21 mouse cellular contexts compared by ENCODE assay signal in the genomic region with DNA sequence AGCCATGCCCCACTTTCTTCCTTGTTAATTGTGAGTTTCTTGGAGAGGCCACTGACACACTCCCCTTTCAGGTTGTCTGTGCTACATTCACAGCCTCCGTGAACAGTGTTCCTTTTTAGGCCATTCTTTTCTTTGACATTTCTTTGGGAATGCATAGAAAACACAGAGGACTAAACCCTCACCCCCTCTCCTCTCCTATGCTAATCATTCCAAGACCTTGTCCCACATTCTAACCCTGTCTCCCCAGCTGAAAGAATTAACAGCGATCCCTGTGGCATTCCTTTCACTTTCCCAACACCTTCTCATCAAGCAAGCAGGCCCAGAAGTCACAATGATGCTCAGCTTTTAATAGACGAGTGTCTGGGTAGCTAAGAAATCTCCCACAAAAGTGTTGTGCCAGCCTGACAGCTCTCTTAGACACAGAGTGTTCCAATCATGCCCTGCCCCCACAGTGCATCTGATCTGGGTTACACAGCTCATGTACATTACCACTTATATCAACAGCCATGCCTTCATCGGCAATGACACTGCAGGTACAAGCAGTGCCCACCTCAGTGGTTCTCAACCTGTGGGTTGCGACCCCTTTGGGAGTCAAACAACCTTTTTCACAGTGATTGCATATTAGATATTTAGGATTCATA. TPM values are rescaled to one million over a fixed set of nuclear protein-coding genes. Genes with fewer than 3 reads are reported as not detected.
DNase-seq lines count a peak whose midpoint lies in the region; ATAC-seq lines count a peak whose summit lies in the region.
"Had no signal": no experiment of that assay in that cellular context is flagged by ENCODE, and none has a peak within 500 bp of the region (broad histone marks: within the 10 kb centered on the region; RNA-seq: fewer than 3 reads in every experiment).

No protein-coding gene starts in this region.

- peaks cover 36% of the 10 kb centered on the region for H3K4me1 ChIP-seq in hindbrain, embryonic 10.5 days (replicated peaks)
- H3K4me1 ChIP-seq in hindbrain, embryonic 14.5 days (replicated peaks; ENCODE audit: control insufficient read depth, insufficient read depth, low read length): 0 out of 2 replicates have a peak, but pooled peaks cover 2% of the 10 kb centered on the region
- H3K4me1 ChIP-seq in midbrain, embryonic 10.5 days: peaks cover 26% of the 10 kb centered on the region
- H3K4me1 ChIP-seq in midbrain, embryonic 16.5 days (ENCODE audit: control insufficient read depth, insufficient read depth, low read length): no peaks in the 10 kb centered on the region
- H3K4me1 ChIP-seq: liver, embryonic 12.5 days had no signal

- no peak overlapping the region for H3K4me3 ChIP-seq in hindbrain, embryonic 10.5 days
- H3K4me3 ChIP-seq in hindbrain, embryonic 14.5 days (replicated peaks; ENCODE audit: low read length): no peak overlapping the region
- H3K4me3 ChIP-seq in midbrain, embryonic 10.5 days: no peak overlapping the region
- H3K4me3 ChIP-seq in midbrain, embryonic 16.5 days (ENCODE audit: low read depth, low read length): no peak overlapping the region
- H3K4me3 ChIP-seq: embryonic facial prominence, embryonic 12.5 days; heart, embryonic 13.5 days; liver, embryonic 12.5 days had no signal

- no peak for ATAC-seq in hindbrain, embryonic 14.5 days (ENCODE audit: low FRiP score)
- ATAC-seq in midbrain, embryonic 16.5 days: no peak
- ATAC-seq: activated CD4-positive, CD25-positive, alpha-beta regulatory T cell, adult 4 months; intestine, embryonic 16.5 days; liver, embryonic 12.5 days; liver, postnatal 0 days had no signal

- H3K4me2 ChIP-seq in hindbrain, embryonic 14.5 days (replicated peaks): no peak overlapping the region
- no peak overlapping the region for H3K4me2 ChIP-seq in midbrain, embryonic 16.5 days (ENCODE audit: low read length)
- H3K4me2 ChIP-seq: embryonic facial prominence, embryonic 12.5 days; heart, embryonic 13.5 days; liver, embryonic 12.5 days had no signal

- H3K27me3 ChIP-seq in hindbrain, embryonic 10.5 days (ENCODE audit: insufficient read depth, poor library complexity, severe bottlenecking): no peaks in the 10 kb centered on the region
- H3K27me3 ChIP-seq in hindbrain, embryonic 14.5 days (ENCODE audit: control insufficient read depth, insufficient read depth, low read length): no peaks in the 10 kb centered on the region
- H3K27me3 ChIP-seq in midbrain, embryonic 10.5 days (ENCODE audit: low read depth, poor library complexity, severe bottlenecking): no peaks in the 10 kb centered on the region
- H3K27me3 ChIP-seq in midbrain, embryonic 16.5 days (ENCODE audit: control insufficient read depth, insufficient read depth, low read depth, low read length): no peaks in the 10 kb centered on the region
- H3K27me3 ChIP-seq: CH12.LX; embryonic facial prominence, embryonic 12.5 days; heart, embryonic 13.5 days; liver, embryonic 12.5 days had no signal

- H3K9ac ChIP-seq in hindbrain, embryonic 14.5 days: no peak overlapping the region
- no peak overlapping the region for H3K9ac ChIP-seq in midbrain, embryonic 16.5 days (ENCODE audit: low read depth, low read length)
- H3K9ac ChIP-seq: embryonic facial prominence, embryonic 12.5 days; heart, embryonic 13.5 days; liver, embryonic 12.5 days; liver, postnatal 0 days had no signal

- no peaks in the 10 kb centered on the region for H3K36me3 ChIP-seq in hindbrain, embryonic 10.5 days
- H3K36me3 ChIP-seq in hindbrain, embryonic 14.5 days (replicated peaks; ENCODE audit: control insufficient read depth, insufficient read depth): no peaks in the 10 kb centered on the region
- H3K36me3 ChIP-seq in midbrain, embryonic 10.5 days: no peaks in the 10 kb centered on the region
- H3K36me3 ChIP-seq in midbrain, embryonic 16.5 days (ENCODE audit: control insufficient read depth, insufficient read depth, low read length): no peaks in the 10 kb centered on the region
- H3K36me3 ChIP-seq: embryonic facial prominence, embryonic 12.5 days; heart, embryonic 13.5 days; liver, embryonic 12.5 days had no signal

- 56% methylated on average over 5 of the region's 5 CpGs for WGBS in hindbrain, embryonic 10.5 days
- WGBS in hindbrain, embryonic 14.5 days: 45% methylated on average over 5 of the region's 5 CpGs
- WGBS in midbrain, embryonic 10.5 days: 51% methylated on average over 5 of the region's 5 CpGs
- 40% methylated on average over 5 of the region's 5 CpGs for WGBS in midbrain, embryonic 16.5 days

- peak; percentile 19 for DNase-seq in cerebellum, adult 9-10 months
- DNase-seq in cerebellum, adult 18-20 months: no peak
- no peak for DNase-seq in hindbrain, embryonic 10.5 days (ENCODE audit: low spot score)
- no peak for DNase-seq in hindbrain, embryonic 14.5 days (ENCODE audit: low spot score)
- no peak for DNase-seq in midbrain, embryonic 10.5 days (ENCODE audit: low spot score)
- no peak for DNase-seq in testis, postnatal 10 days (ENCODE audit: low spot score)
- DNase-seq: embryo, embryonic 11 days; heart, postnatal 10 days; kidney, adult 8-10 months; kidney, postnatal 4 days; liver, postnatal 0 days; lung, postnatal 36 days had no signal

- peak overlapping the region; percentile 40; the same call in 1 of the 2 replicates for H3K27ac ChIP-seq in hindbrain, embryonic 10.5 days
- no peak overlapping the region for H3K27ac ChIP-seq in hindbrain, embryonic 14.5 days
- H3K27ac ChIP-seq in midbrain, embryonic 10.5 days (replicated peaks): peak overlapping the region; percentile 56; the same call in 1 of the 2 replicates
- no peak overlapping the region for H3K27ac ChIP-seq in midbrain, embryonic 16.5 days (ENCODE audit: low read length)
- H3K27ac ChIP-seq: embryonic facial prominence, embryonic 12.5 days; heart, embryonic 13.5 days; kidney, postnatal 0 days; liver, embryonic 12.5 days had no signal

- no peaks in the 10 kb centered on the region for H3K9me3 ChIP-seq in hindbrain, embryonic 10.5 days
- 0 out of 2 replicates have a peak, but pooled peaks cover 5% of the 10 kb centered on the region for H3K9me3 ChIP-seq in hindbrain, embryonic 14.5 days (ENCODE audit: control insufficient read depth, low read length)
- no peaks in the 10 kb centered on the region for H3K9me3 ChIP-seq in midbrain, embryonic 10.5 days (replicated peaks)
- no peaks in the 10 kb centered on the region for H3K9me3 ChIP-seq in midbrain, embryonic 16.5 days (replicated peaks; ENCODE audit: control insufficient read depth, low read length, poor library complexity, severe bottlenecking)
- H3K9me3 ChIP-seq: embryonic facial prominence, embryonic 12.5 days; liver, embryonic 12.5 days had no signal

RNA-seq across cellular contexts. Expression of gene Frrs1l, which starts 59.2 kb away (rescaled TPM):
- polyA plus RNA-seq in hindbrain, embryonic 10.5 days (2016; fragmentation: Nextera tagmentation; extraction: Ambion mirVana): 2.5 and 2.6 TPM in 2 replicates
- 34.2 and 38.2 TPM in 2 replicates for polyA plus RNA-seq in hindbrain, embryonic 14.5 days (2014; fragmentation: Nextera tagmentation; extraction: Ambion mirVana)
- 2.0 and 3.3 TPM in 2 replicates for polyA plus RNA-seq in midbrain, embryonic 10.5 days (2016; fragmentation: Nextera tagmentation; extraction: Ambion mirVana)
- 23.2 and 23.8 TPM in 2 replicates for polyA plus RNA-seq in midbrain, embryonic 16.5 days (2015; fragmentation: Nextera tagmentation; extraction: Ambion mirVana)
- polyA plus RNA-seq: gonadal fat pad, adult 2 months; liver, postnatal 0 days had no signal

Comparison
In these comparisons a context has a peak if more than half of its experiments do, and no peak if none do; other contexts are left out.
1. H3K27ac ChIP-seq: peak in hindbrain, embryonic 10.5 days (single experiment) and midbrain, embryonic 10.5 days (single experiment); none in hindbrain, embryonic 14.5 days (single experiment) and midbrain, embryonic 16.5 days (single experiment).